Mouse (Mus musculus): ENCODE results near the gene Rbms3. TPM values are rescaled to one million over a fixed set of nuclear protein-coding genes. Genes with fewer than 3 reads are reported as not detected.

Gene Rbms3
- polyA plus RNA-seq, 1 experiment from 2014 or later, result 41.2 TPM

DNA sequence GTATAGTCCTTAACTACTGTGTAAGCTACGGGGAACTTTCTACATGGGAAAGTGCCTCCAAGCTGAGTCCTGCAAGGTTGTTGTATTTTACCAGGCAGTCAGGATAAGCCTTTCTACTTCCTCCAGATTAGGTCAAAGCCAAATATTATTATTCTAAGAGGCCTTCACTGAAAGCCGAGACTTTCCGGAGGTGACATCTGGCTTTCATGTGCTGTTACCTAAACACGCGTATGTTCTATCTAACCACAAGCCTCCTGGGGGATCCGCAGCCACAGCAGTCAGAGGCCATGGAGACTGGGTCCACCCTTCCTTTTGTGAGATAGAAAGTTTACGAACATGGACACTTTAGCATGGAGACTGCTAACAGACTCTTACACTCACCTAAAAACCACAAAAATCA is 552.2 kb downstream of the Rbms3 start:
- Histone ChIP-seq H3K4me2 (no peak overlapping the region), H3K36me3 (ENCODE audit: control insufficient read depth, insufficient read depth, low read length) (no peaks in the 10 kb centered on the region), H3K27ac (ENCODE audit: low read depth, low read length) (no peak overlapping the region), H3K9me3 (replicated peaks; ENCODE audit: control insufficient read depth, low read length) (no peaks in the 10 kb centered on the region), H3K4me1 (ENCODE audit: control insufficient read depth, insufficient read depth, low read length) (peaks cover 5% of the 10 kb centered on the region), H3K27me3 (ENCODE audit: control insufficient read depth, insufficient read depth, low read length) (no peaks in the 10 kb centered on the region), H3K9ac (ENCODE audit: low read depth, low read length) (no peak overlapping the region), H3K4me3 (ENCODE audit: low read depth, low read length) (no peak overlapping the region)
- 51% methylated on average over 7 of the region's 7 CpGs for WGBS (ENCODE audit: insufficient replicate concordance)
- no peak for ATAC-seq (replicated peaks; ENCODE audit: insufficient number of reproducible peaks, low FRiP score, low TSS enrichment)

DNA sequence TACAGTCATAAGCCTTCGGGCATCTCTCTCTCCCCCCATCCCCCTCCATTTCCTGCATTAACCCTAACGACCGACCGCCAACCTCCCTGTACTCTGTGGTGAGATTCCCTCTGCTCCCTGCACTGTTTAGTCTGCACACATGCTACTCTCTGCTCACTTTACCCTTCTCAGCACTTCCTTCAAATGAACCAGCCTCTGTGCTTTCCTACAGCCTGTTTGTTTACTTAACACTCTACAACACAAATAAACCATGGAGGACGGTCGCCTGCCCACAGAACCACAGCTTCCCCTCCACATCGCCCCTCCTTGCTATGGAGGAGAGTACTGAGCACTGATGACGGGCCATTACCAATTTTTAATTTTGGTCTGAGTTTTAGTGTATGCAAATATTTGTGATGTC is 552.9 kb downstream of the Rbms3 start:
- no peak for ATAC-seq (replicated peaks; ENCODE audit: insufficient number of reproducible peaks, low FRiP score, low TSS enrichment)
- Histone ChIP-seq H3K9me3 (replicated peaks; ENCODE audit: control insufficient read depth, low read length) (no peaks in the 10 kb centered on the region), H3K4me2 (no peak overlapping the region), H3K4me1 (ENCODE audit: control insufficient read depth, insufficient read depth, low read length) (peaks cover 8% of the 10 kb centered on the region), H3K36me3 (ENCODE audit: control insufficient read depth, insufficient read depth, low read length) (no peaks in the 10 kb centered on the region), H3K27me3 (ENCODE audit: control insufficient read depth, insufficient read depth, low read length) (no peaks in the 10 kb centered on the region), H3K4me3 (ENCODE audit: low read depth, low read length) (no peak overlapping the region), H3K27ac (ENCODE audit: low read depth, low read length) (peak overlapping the region; percentile 24; the same call in 1 of the 2 replicates), H3K9ac (ENCODE audit: low read depth, low read length) (no peak overlapping the region)
- 50% methylated on average over 8 of the region's 8 CpGs for WGBS (ENCODE audit: insufficient replicate concordance)

DNA sequence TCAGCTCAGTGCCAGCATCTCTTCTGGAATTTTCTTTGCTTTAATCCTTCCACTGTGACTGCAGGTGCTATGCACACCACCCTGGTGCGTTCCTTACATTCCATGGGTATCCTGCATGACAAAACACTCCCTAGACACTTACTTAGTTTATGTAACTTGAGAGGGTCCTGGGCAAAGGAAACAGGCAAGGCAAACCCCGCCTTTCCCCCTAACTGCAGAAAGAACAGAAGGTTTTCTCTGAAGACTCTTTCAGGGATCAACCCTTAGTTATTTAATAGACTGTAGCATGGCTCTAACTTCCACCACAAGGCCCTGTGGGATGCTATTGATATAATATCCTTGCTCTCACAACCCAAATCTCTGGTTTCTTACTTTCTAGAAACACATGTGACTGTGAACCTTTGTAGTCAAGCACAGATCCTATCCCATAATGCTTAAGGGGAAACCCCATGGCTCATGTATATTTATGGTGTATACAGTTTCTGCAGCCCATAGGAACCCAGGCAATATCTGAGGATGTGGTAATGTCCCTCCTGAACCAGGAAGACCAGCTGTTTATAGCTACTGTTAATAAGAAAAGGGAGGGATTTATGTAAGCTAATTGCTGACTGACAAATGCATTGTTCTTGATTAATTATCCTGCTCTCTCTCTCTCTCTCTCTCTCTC is 557.1 kb downstream of the Rbms3 start:
- H3K36me3 ChIP-seq (ENCODE audit: control insufficient read depth, insufficient read depth, low read length), result no peaks in the 10 kb centered on the region
- peak overlapping the region; percentile 50 for H3K27ac ChIP-seq (ENCODE audit: low read depth, low read length)
- no peaks in the 10 kb centered on the region for H3K27me3 ChIP-seq (ENCODE audit: control insufficient read depth, insufficient read depth, low read length)
- no peak overlapping the region for H3K9ac ChIP-seq (ENCODE audit: low read depth, low read length)
- peaks cover 6% of the 10 kb centered on the region for H3K4me1 ChIP-seq (ENCODE audit: control insufficient read depth, insufficient read depth, low read length)
- H3K9me3 ChIP-seq (replicated peaks; ENCODE audit: control insufficient read depth, low read length), result no peaks in the 10 kb centered on the region
- no peak for ATAC-seq (replicated peaks; ENCODE audit: insufficient number of reproducible peaks, low FRiP score, low TSS enrichment)
- 17% methylated on average over 2 of the region's 2 CpGs for WGBS (ENCODE audit: insufficient replicate concordance)
- H3K4me2 ChIP-seq, result no peak overlapping the region
- no peak overlapping the region for H3K4me3 ChIP-seq (ENCODE audit: low read depth, low read length)

DNA sequence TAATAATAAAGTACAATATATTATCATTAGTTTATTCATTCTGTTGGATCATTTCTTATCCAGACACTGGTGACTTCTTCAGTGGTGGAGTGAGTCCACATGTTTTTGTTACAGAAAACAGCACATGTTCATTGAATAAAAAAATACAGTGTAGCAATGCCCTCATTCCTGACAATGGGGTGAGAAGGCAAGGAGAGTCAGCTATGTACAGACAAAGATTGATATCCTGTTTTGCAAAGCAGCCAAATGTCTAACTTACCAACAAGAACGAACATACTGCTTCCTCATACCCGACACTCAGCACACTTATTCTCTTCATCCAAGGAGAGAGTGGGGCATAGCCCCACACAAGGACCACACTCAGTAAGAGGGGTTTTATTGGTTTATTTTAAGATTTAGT is 559.1 kb downstream of the Rbms3 start:
- WGBS (ENCODE audit: insufficient replicate concordance), result 78% methylated on average over 2 of the region's 2 CpGs
- Histone ChIP-seq H3K4me1 (ENCODE audit: control insufficient read depth, insufficient read depth, low read length) (peaks cover 6% of the 10 kb centered on the region), H3K4me2 (no peak overlapping the region), H3K9me3 (replicated peaks; ENCODE audit: control insufficient read depth, low read length) (no peaks in the 10 kb centered on the region), H3K9ac (ENCODE audit: low read depth, low read length) (no peak overlapping the region), H3K4me3 (ENCODE audit: low read depth, low read length) (no peak overlapping the region), H3K36me3 (ENCODE audit: control insufficient read depth, insufficient read depth, low read length) (no peaks in the 10 kb centered on the region), H3K27me3 (ENCODE audit: control insufficient read depth, insufficient read depth, low read length) (no peaks in the 10 kb centered on the region), H3K27ac (ENCODE audit: low read depth, low read length) (no peak overlapping the region)
- ATAC-seq (replicated peaks; ENCODE audit: insufficient number of reproducible peaks, low FRiP score, low TSS enrichment), result no peak

DNA sequence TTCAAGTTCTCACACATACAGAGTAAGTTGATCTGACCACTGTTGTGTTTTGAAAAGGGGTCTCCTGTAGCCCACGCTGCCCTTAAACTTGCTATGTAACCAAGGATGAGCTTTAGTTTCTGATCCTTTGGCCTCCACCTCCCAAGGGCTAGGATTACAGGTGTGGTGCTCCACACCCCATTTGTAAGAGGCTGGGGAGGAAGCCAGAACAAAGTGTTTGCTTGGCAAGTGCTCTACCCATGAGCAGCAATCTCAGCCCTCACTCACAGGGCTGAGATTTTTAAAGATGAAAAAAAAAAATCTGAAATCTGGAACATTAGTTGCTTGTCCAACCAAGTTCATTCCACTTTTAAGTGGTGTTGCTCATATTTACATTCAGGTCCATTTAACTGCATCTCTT is 560.5 kb downstream of the Rbms3 start:
- Histone ChIP-seq H3K9me3 (replicated peaks; ENCODE audit: control insufficient read depth, low read length) (no peaks in the 10 kb centered on the region), H3K36me3 (ENCODE audit: control insufficient read depth, insufficient read depth, low read length) (no peaks in the 10 kb centered on the region), H3K9ac (ENCODE audit: low read depth, low read length) (no peak overlapping the region), H3K4me3 (ENCODE audit: low read depth, low read length) (no peak overlapping the region), H3K27me3 (ENCODE audit: control insufficient read depth, insufficient read depth, low read length) (no peaks in the 10 kb centered on the region), H3K27ac (ENCODE audit: low read depth, low read length) (no peak overlapping the region), H3K4me1 (ENCODE audit: control insufficient read depth, insufficient read depth, low read length) (peaks cover 6% of the 10 kb centered on the region), H3K4me2 (no peak overlapping the region)
- ATAC-seq (replicated peaks; ENCODE audit: insufficient number of reproducible peaks, low FRiP score, low TSS enrichment), result no peak
- WGBS (ENCODE audit: insufficient replicate concordance), result 89% methylated on average over 1 of the region's 1 CpGs

DNA sequence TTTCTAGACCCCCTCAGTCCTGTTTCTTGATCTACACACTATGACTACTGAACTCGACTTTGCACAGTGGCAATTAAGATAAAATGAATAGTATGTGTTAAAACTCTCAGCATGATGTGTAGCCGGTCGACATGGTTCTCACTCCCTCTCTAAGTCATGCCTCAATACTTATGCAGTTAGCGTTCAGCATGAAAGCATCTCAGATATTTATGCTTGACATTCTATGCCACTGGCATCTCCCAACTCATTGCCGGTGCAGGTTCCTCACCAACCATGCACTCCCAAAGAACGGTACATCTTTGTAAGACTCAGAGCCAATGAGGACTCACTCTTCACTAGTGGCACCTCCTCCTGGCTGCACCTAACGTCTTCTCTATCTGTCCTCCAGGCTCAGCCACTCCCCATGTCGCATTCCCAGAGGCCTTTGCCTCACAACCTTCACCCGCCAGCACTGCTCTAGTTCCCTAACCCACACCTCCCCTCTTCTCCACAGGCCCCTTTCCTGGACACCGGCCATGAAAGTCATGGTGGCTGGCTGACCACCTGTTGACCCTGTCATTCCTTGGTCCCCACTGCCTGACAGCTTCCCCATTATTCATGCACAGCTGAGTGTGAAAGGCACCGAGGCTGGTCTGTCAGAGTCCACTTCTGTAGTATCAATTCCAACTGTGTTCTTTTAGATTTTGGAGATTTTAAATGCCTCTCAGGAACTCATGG is 561.9 kb downstream of the Rbms3 start:
- Histone ChIP-seq H3K9me3 (replicated peaks; ENCODE audit: control insufficient read depth, low read length) (no peaks in the 10 kb centered on the region), H3K9ac (ENCODE audit: low read depth, low read length) (no peak overlapping the region), H3K36me3 (ENCODE audit: control insufficient read depth, insufficient read depth, low read length) (no peaks in the 10 kb centered on the region), H3K4me3 (ENCODE audit: low read depth, low read length) (no peak overlapping the region), H3K4me1 (ENCODE audit: control insufficient read depth, insufficient read depth, low read length) (peaks cover 6% of the 10 kb centered on the region), H3K27me3 (ENCODE audit: control insufficient read depth, insufficient read depth, low read length) (no peaks in the 10 kb centered on the region), H3K27ac (ENCODE audit: low read depth, low read length) (no peak overlapping the region), H3K4me2 (no peak overlapping the region)
- no peak for ATAC-seq (replicated peaks; ENCODE audit: insufficient number of reproducible peaks, low FRiP score, low TSS enrichment)
- WGBS (ENCODE audit: insufficient replicate concordance), result 81% methylated on average over 11 of the region's 11 CpGs

DNA sequence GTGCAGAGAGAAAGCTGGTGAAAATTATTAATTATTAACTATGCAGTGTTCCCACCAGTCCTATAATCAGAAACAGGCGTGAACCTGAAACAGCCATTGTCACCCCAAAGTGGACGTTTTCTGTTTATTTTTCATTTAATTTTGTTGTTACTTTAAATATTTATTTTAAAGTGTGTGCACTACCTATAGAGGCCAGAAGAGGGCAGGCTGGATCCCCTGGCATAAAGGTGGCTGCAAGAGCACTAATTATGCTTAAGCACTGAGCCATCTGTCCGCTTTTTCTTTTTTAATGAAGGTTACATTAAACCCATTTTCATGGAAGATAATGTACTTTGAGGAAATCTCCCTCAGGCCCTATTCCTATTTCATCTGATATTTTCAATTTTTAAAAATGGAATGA is 563.2 kb downstream of the Rbms3 start:
- Histone ChIP-seq H3K27me3 (ENCODE audit: control insufficient read depth, insufficient read depth, low read length) (no peaks in the 10 kb centered on the region), H3K36me3 (ENCODE audit: control insufficient read depth, insufficient read depth, low read length) (no peaks in the 10 kb centered on the region), H3K9ac (ENCODE audit: low read depth, low read length) (no peak overlapping the region), H3K9me3 (replicated peaks; ENCODE audit: control insufficient read depth, low read length) (no peaks in the 10 kb centered on the region), H3K27ac (ENCODE audit: low read depth, low read length) (no peak overlapping the region), H3K4me3 (ENCODE audit: low read depth, low read length) (no peak overlapping the region), H3K4me1 (ENCODE audit: control insufficient read depth, insufficient read depth, low read length) (no peaks in the 10 kb centered on the region), H3K4me2 (no peak overlapping the region)
- 72% methylated on average over 3 of the region's 3 CpGs for WGBS (ENCODE audit: insufficient replicate concordance)
- no peak for ATAC-seq (replicated peaks; ENCODE audit: insufficient number of reproducible peaks, low FRiP score, low TSS enrichment)

DNA sequence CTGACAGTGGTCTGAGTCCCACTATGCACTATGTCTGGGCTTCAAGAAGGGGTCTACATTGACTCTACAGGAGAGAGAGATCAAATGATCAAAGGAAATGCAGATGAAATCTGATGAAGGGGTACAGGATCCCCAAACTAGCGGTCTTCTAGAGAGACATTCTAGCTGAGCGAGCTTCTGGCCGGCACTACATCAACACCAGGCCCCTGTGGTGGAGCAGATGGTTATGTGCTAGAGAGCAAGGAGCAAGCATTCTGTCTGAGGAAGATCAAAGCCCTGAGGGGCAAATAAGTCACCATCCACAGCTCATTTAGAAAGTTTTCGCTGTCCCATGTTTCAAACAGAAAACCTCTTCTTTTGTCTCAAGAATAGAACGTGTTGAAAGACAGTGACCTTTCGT is 564.1 kb downstream of the Rbms3 start:
- no peak overlapping the region for H3K9ac ChIP-seq (ENCODE audit: low read depth, low read length)
- no peak overlapping the region for H3K27ac ChIP-seq (ENCODE audit: low read depth, low read length)
- ATAC-seq (replicated peaks; ENCODE audit: insufficient number of reproducible peaks, low FRiP score, low TSS enrichment), result no peak
- H3K9me3 ChIP-seq (replicated peaks; ENCODE audit: control insufficient read depth, low read length), result no peaks in the 10 kb centered on the region
- no peaks in the 10 kb centered on the region for H3K27me3 ChIP-seq (ENCODE audit: control insufficient read depth, insufficient read depth, low read length)
- H3K36me3 ChIP-seq (ENCODE audit: control insufficient read depth, insufficient read depth, low read length), result no peaks in the 10 kb centered on the region
- H3K4me3 ChIP-seq (ENCODE audit: low read depth, low read length), result no peak overlapping the region
- no peaks in the 10 kb centered on the region for H3K4me1 ChIP-seq (ENCODE audit: control insufficient read depth, insufficient read depth, low read length)
- 90% methylated on average over 6 of the region's 6 CpGs for WGBS (ENCODE audit: insufficient replicate concordance)
- no peak overlapping the region for H3K4me2 ChIP-seq

DNA sequence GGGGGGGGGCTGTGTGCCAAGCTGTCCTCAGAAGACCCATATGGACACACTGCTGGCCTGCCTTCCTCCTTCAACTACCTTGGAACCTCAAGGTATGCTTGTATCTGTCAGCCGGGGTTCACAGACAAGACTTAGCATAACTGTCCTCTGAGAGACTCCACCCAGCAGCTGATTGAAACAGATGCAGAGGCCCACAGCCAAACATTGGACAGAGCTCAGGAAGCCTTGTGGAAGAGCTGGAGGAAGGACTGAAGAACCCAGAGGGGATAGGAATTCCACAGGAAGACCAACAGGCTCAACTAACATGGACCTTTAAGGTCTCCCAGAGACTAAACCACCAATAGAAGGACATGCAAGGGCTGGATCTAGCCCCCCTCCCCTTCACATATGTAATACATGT is 570.1 kb downstream of the Rbms3 start:
- Histone ChIP-seq H3K9me3 (replicated peaks; ENCODE audit: control insufficient read depth, low read length) (no peaks in the 10 kb centered on the region), H3K4me1 (ENCODE audit: control insufficient read depth, insufficient read depth, low read length) (no peaks in the 10 kb centered on the region), H3K36me3 (ENCODE audit: control insufficient read depth, insufficient read depth, low read length) (no peaks in the 10 kb centered on the region), H3K4me2 (no peak overlapping the region), H3K4me3 (ENCODE audit: low read depth, low read length) (no peak overlapping the region), H3K27ac (ENCODE audit: low read depth, low read length) (no peak overlapping the region), H3K9ac (ENCODE audit: low read depth, low read length) (no peak overlapping the region), H3K27me3 (ENCODE audit: control insufficient read depth, insufficient read depth, low read length) (no peaks in the 10 kb centered on the region)
- no peak for ATAC-seq (replicated peaks; ENCODE audit: insufficient number of reproducible peaks, low FRiP score, low TSS enrichment)
- 82% methylated on average over 1 of the region's 1 CpGs for WGBS (ENCODE audit: insufficient replicate concordance)

Measured in heart, embryonic 11.5 days (tissue).